Mouse (Mus musculus) right cerebral cortex, adult 2 months (tissue): ENCODE measurements around the gene Slc46a2.
A peak's percentile ranks its signal among the peaks of the same experiment; 100 is the strongest.

ENCODE experiments used
- DNase-seq, 2 experiments: peaks; one replicate each; pipeline ENCODE4 v3.0.0; 2021 to 2022; ENCODE audit warnings: low spot score in 2 of 2

Gene Slc46a2

DNA sequence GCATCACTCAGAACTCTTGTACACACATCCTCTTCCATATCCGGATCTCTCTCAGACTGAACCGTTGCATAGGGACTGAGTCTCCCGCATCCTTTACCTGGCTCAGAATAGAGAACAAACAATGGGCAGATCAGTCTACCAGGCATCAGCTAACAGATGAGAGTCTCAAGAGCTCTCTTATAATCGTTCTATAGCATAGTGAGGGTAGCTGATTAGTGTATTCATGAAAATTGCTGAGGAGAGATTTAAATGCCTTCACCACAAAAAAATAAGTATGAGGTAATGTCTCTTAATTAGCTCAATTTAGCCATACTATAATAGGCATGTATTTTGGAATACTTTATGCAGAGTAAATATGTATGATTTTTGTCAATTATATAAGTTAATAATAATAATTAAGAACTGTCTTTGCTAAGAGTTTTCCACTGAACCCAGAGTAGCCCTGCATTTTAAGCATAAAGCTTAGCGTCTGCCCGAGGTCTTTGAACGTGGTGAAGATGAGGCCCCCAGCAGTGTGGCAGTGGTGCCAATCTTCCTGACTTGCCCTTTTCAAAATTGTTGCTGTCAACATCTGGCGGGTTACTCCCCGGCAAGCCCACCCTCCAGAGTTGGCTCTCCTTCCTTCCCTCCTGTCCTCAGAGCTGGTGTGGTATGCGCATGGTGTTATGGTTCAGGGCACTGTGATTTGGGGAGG, 23.0 kb downstream of the Slc46a2 start:
- no peak for DNase-seq

DNA sequence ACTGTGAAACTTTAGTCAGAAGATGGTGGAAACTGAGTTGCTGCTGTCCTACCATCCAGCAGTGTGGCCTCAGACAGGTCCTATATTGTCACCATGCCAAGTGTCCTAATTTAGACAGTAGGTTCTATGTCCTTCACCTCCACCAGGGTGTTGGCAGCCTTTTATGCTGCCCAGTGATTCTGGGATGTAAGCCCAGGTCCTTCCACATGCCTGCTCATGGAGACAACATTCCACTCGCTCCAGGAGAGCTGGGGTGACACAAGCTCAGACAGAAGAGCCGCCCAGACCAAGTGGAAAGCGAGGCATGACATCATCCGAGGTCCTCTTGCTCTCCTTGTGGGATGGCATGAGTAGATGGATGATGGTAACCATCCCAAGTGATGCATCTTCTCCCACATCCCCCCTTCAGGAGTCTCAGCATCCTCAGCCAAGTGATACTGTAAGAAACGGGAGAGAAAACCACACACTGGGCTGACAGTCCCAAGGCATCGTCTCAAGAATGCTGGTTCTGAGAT, 24.7 kb downstream of the Slc46a2 start:
- no peak for DNase-seq

DNA sequence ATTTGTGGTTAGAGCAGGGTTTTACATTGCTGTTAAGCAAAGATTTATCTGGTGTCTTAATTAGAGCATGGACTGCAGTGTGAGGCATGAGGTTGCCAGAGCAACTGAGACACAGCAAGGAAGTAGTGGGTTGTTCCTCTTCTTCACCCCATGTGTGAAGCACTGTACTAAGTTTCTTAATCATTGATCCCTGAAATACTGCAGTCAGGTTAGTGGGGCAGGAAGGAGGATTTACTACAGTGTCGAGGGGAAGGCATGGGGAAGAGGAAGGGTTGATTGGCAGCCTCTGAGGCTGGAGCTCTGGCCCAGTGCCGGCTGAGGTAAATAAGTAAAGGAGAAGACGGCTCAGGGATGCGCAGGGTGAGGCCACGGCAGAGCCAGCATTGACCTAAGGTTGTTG, 26.8 kb downstream of the Slc46a2 start:
- DNase-seq, result no peak

DNA sequence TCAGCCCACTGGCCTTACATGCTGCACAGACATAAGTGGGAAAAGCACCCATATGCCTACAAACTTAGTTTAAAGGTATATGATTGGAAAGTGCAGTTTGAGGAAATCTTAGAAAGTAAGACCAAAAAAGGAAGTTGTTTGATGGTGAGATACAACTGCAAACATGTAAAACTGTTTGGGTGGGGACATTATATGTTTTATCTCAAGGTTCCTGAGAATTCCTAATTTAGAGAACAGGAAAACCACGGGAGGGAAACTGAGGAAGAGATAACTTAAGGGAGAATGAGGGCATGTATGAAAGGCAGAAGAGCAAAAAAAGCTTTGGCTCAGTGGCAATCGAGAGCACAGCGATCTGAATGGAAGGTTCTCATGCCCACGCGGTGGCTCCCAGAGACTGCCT, 27.8 kb downstream of the Slc46a2 start:
- DNase-seq, result no peak

DNA sequence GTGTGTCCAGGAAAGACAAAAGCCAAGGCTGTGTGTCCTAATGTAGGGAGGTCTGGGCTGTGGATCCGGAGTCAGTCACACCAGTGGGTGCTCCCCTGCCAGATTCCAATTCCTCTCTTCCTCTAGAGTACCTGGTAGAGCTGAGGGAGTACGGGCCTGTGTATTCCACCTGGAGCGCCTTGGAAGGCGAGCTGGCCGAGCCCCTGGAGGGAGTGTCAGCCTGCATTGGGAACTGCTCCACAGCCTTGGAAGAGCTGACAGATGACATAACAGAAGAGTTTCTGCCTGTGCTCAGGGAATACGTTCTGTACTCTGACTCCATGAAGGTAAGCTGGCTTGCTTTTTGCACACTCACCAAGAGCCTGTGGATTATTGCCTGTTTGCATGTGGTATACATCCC, 28.6 kb downstream of the Slc46a2 start:
- DNase-seq, result no peak

DNA sequence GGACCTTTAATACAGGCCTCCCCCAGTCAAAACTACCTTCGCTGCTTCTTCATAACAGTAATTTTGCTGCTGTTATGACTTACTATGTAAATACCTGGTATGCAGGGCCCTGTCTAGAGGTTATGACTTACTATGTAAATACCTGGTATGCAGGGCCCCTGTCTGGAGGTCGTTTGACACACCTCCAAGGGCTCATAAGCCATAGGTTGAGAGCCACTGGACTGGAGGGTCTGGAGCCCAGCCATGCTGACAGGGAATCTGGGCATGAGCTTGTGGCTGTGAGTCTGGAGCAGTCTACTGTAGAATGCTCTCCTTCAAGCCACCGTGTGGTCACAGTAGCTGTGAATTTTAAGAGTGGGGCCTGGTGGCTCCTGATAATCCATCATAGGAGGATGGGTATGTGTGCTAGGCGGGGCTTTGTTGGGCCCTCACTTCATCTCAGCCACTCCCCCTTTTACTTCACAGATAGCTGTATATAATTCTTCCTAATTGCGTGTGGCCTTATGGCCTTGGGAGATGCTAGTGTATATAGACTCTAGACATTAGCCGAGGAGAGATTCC, 30.6 kb downstream of the Slc46a2 start:
- no peak for DNase-seq

DNA sequence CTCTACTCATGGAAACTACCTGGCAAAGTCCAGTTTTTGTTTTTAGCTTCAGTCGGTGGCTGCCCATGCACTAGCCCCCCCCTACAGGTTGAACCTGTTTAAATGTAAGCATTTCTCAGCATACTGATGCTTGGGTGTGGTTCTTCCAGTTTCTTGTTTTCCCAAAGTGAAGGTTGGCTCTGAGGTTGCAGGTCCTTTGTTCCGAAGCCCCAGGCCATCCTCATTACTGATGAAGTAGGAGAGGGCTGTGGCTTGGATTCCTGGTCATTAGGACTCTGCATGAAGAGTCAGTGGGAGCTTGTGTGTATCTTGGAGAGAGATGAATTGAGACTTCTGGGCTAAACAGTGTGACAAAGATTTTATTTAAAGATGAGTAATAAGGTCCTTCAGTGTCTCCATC, 33.6 kb downstream of the Slc46a2 start:
- DNase-seq, result no peak

DNA sequence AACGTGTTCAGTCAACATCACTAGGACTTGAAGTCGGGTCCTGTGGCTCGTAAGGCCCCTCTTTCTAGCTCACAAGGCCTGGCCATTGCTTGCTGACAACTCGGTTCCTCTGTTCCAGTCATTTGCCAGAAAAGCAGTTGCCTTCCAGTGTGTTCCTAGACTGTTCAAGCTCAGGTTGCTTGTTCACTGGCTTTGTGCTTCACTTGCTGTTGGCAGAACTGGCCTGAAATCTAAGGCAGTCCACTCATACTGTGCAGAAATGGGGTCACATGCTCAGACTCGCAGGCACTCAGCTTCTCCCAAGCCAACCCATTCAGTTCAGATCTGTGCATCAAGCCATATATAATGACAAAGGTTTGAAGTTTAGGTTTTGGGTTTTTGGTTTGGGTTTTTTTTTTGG, 34.1 kb downstream of the Slc46a2 start:
- no peak for DNase-seq

DNA sequence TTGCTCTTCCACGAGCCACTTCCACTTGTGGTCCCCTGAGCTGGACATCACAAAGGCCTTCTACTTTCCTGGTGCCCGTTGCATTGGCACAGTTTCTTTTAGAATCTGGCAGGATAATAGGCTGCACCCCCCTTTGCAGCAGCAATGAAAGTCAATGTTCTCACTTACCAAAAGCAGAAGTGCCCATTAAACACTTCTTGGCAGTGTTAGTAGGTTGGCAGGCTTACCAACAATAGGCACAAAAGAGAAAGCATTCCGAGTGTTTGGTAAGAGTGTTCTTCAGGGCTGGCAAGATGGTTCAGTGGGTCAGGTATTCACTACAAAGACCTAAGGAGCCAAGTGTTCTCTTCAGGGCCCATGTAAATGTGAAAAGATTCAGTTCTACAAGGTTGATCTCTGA, 35.4 kb downstream of the Slc46a2 start:
- DNase-seq, result no peak

DNA sequence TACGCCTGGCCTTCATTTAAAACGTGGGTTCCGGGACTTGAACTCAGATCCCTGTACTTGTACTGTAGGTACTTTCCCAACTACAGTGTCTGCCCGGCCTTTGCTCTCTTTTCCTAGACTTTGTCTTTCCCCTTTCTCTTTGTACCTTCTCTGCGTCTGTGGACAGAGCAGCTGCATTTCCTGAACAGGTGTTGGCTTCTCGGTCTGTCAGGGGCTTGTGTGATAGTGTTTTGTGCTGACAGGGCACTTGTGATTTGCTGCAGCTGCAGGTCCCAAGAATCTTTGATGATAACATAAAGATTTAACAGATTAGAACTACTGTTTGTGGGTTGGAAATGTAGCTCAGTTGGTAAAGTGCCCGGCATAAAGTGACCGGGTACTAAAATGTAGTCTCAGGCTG, 36.3 kb downstream of the Slc46a2 start:
- no peak for DNase-seq

DNA sequence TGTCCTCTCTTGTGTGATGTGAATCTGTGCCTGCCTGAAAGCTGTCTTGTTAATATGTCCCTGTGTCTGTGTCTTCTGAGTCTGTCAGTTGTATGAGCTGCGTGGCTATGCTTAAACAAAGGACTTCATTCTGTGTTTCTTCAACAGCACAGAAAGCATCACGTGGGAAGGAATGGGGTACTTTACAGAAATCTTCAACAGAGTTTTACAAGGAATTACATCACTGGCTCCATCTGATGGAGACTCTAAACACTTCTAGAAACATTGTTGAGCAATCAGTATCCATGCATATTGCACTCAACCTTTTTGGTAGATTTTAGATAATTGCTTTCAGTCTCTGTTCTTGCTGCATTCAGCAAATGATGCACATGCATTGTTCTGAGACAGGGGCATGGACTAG, 37.8 kb downstream of the Slc46a2 start:
- DNase-seq, result no peak

DNA sequence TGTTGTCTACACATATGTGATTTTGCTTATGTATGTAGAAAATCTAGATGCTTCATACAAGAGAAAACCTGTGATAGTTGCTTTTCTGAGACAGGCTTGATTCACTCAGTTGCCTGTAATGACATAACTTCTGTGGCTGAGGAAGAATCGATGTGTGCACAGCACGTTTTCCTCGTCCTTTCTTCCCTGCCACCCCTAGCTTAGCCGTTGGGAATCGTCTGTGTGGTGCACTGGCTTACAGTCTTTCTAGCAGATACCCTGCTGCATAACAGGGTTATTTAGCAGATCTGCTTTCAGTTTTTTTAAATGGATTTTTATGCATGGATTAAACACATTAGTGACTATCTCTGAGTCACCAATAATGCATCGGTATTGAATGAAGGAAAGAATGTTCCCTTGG, 38.3 kb downstream of the Slc46a2 start:
- DNase-seq, result no peak

DNA sequence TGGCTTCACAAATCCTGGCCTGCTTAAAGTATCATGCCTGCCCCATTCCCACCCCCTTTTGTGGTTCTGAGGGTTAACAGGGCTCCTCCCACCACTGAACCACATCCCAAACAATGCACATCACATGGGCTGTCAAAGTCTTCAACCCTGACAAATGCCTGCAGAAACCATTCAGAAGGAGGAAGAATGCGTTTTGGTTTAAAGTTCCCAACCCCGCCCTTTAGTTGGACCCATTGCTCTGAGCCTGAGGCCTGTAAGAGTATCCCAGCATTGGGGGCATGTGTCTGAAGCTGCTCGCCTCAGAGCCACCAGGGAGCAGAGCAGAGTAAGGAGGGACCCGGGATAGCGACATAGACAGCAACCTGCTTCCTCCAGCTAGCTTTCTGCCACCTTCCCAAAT, 41.0 kb downstream of the Slc46a2 start:
- no peak for DNase-seq

DNA sequence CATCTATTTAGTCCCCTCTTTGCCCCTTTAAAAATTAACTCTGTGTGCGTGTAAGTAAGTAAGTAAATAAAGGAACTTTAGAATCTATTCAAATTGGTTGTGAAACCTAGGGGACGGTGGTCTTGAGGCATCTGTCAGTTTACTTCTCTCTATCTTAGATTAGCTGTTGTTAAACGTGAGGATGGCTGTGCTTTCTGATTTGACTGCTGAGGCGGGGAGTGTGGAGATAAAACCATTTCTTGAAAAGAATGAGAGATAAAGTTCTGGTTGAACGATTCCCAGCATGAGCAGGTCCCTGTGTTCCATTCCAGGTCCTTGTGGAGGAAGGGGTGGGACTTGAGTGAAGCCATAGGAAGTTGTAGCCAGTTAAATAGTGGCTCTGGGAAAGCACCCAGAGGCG, 41.6 kb downstream of the Slc46a2 start:
- DNase-seq, result no peak

DNA sequence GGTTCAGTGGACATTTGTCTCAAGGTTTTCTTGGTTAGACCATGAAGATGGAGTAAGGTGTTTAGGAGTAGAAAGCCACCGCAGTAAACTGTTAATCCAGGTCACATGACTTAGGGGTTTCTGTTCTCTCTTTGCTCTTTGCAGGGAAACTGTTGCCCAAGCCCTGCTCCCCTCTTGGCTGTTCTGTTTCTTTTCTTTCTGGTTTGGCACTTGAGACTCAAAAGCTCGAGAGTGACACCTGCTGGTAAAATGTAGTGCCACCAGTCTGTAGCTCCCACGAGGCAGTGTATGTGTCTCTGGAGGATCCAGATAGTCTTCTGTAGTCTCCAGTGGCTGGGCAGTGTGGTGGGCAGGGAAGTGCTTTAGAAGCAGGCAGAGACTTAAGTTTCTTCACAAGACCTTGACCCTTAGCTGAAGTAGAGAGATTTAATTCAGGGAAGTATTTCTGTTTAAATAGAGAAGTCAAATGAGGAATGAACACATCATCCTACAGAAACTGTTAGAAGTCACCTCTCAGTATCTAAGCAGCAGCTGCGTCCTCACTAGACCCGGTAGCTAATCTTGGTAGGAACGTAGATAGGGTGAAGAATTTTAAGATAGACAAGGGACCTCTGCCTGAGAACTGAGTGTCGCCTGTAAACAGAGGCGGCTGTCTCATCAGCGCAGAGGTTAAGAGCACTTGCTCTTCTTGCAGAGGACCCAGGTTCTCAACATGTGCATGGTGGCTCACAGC, 43.8 kb downstream of the Slc46a2 start:
- DNase-seq, result peak; percentile 91

DNA sequence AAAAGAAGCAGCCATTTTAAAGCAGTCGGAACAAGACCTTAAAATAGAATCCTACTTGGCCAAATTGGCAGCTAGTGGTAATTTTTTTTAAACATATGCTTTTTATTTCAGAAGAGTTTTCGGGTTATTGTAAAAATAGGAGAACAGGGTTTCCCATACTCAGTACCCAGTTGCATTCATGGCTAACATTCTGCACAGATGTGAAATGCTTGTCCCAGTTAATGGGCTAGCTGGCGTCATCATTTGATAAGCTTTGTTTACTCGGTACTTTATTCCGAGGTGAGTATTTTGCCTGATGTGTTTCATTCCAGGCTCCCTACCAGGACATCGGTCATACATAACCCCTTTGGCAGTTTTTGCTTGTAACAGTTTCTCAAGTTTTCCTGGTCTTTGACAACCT, 44.4 kb downstream of the Slc46a2 start:
- no peak for DNase-seq

DNA sequence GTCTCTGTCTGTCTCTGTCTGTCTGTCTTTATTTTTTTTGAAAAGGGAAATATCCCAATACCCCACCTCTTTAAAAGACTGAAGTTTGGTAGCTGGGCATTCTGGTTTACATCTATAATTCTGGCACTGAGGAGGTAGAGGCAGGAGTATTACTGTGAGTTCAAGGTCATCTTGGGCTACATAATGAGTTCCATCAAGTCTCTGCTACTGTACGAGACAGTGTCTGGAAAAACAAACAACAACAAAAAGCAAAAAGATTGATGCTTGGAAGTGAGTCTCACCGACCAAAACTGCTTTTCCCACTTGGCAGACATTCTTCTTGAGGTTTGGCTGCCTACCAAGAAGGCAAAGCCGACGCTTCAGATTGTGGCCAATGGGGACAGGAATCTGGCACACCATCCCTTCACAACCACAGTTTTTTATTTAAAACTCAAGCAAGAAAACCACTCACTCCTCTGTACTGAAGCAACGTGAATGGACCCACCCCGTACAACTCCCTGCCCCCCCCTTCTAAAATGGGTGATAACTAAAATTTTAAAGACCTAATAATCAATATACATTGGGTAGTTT, 45.3 kb downstream of the Slc46a2 start:
- DNase-seq, result peak; percentile 44 to 45

DNA sequence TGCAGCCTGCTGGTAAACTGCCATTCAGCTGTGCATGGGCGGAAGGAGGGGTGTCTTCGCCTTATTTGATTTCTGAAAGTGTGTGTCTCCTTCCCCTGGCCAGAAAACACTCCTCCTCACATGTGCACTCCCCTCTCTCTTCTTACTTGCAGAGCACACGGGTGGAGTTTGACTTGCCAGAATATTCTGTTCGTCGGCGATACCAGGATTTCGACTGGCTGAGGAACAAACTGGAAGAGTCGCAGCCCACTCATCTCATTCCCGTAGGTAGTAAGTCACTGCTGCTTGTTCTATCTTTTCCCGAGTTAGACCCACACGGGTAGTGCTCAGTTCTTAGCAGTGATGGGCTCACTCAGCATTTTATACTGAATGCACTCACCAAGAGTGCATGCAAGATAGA, 46.8 kb downstream of the Slc46a2 start:
- peak; percentile 51 to 56 for DNase-seq

DNA sequence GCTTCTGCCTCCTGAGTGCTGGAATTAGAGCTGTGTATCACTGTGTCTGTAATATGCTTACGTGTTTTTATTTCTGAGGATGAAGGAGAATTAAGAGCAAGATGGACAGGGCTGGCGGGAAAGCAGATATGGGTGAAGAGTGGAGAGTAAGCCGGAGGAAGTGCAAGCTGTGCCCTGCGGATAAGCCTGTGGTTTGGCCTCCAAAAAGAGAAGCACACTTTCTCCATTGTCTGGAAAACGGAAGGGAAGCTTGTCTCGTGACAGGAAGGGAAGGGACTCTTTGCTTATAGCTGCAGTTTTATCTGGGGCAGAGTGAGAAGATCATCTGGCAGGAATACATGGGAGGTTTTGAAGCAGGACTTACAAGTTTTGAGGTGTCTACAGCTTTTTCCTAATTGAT, 51.0 kb downstream of the Slc46a2 start:
- no peak for DNase-seq

DNA sequence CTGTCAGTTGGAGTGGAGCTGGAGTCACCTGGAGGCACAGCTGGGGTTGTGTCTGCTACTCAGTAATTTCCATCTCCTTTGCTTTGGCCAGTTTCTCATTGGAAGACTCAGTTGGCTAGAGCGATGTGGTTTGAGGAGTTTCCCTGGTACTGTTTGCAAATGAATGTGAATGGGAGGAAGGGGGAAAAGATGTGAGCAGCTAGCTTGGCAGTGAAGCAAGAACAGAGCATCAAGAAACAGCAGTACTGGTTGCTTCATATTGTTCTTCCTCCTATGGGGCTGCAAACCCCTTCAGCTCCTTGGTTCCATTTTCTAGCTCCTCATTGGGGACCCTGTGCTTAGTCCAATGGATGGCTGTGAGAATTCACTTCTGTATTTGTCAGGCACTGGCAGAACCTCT, 52.5 kb downstream of the Slc46a2 start:
- DNase-seq, result no peak

DNA sequence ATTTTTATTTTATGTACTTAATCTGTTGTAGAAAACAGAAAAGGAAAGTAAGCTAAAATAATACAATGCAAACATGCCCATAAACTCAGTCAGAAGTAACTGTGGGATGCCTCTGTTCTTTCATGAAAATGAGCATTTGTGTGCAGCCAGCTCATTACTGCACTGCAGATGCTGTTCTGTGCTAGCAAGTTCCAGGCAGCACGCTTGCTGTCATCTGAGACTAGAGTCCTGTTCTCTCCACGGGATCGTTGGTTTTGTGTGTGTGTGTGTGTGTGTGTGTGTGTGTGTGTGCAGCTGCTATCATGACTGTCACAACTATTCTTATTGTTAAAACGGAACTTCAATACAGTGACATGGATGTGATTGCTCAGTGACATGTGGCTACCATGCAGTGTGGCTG, 53.0 kb downstream of the Slc46a2 start:
- DNase-seq, result no peak

DNA sequence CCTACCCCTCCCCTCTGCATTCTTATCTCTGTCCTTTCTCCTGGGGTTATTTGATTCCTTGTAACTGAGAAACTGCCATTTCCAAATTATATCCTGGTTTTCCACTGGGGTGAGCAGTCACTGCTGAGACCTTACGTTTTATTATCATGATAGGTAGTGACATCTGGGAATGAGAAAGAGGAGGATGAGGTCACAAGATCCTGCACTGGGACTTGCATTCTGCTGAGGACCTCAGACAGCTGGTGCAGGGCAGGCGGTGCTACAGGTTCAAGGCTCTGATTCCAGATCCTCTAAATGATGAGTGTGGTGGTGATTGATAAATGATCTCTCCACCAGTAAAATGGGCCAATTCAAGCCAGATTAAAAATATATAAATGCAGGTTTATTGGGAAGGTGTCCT, 54.4 kb downstream of the Slc46a2 start:
- DNase-seq, result no peak
